Mouse (Mus musculus): ENCODE results near the gene Tmem203. TPM values are rescaled to one million over a fixed set of nuclear protein-coding genes. Genes with fewer than 3 reads are reported as not detected.
A peak's percentile ranks its signal among the peaks of the same experiment; 100 is the strongest.

Tmem203 gene
- 11.3 and 12.9 TPM in 2 replicates for polyA plus RNA-seq (2014; fragmentation: Nextera tagmentation; extraction: Ambion mirVana)

DNA sequence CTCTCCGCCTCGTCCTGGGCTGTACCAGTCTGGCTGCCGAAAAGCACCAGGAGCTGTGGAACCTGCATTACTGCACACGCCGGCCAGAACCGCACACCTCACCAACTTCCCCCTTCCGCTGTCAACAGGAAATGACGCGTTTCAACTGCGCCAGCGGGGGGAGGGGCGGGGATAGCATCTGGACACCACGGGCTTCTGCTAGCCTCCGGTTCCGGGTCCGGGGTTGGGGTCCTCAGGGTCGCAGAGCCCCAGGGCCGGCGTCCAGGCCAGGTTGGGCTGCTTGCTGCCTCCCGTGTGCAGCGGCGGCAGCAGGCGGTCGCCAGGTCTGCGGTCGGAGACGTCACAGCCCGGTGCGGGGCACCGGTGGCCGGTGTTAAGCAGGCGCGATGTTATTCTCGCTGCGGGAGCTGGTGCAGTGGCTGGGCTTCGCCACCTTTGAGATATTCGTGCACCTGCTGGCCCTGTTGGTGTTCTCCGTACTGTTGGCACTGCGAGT, at the start of gene Tmem203:
Tmem203 (plus strand) TSS at position 156 of the 496 bp plus-strand sequence.
- H3K9ac ChIP-seq (replicated peaks; ENCODE audit: low read length) = peak within 1 kb of the TSS; percentile 84
- WGBS = under 1% methylated on average over 38 of the region's 39 CpGs
- peak within 1 kb of the TSS; percentile 98 for H3K4me2 ChIP-seq (ENCODE audit: low read length)
- peaks cover 22% of the 10 kb centered on the region for H3K36me3 ChIP-seq (ENCODE audit: control insufficient read depth, insufficient read depth, low read length)
- peak within 1 kb of the TSS; percentile 80 for H3K27ac ChIP-seq (replicated peaks; ENCODE audit: low read depth, low read length)
- H3K27me3 ChIP-seq (ENCODE audit: control insufficient read depth, insufficient read depth, low read length) = no peaks in the 10 kb centered on the region
- peak; percentile 96 for DNase-seq
- H3K4me1 ChIP-seq (ENCODE audit: control insufficient read depth, insufficient read depth, low read length) = peaks cover 13% of the 10 kb centered on the region
- peak; percentile 93 for ATAC-seq (ENCODE audit: low FRiP score, low TSS enrichment)
- peak within 1 kb of the TSS; percentile 92 for H3K4me3 ChIP-seq (replicated peaks; ENCODE audit: low read depth, low read length)
- no peaks in the 10 kb centered on the region for H3K9me3 ChIP-seq (ENCODE audit: control insufficient read depth, low read length)

DNA sequence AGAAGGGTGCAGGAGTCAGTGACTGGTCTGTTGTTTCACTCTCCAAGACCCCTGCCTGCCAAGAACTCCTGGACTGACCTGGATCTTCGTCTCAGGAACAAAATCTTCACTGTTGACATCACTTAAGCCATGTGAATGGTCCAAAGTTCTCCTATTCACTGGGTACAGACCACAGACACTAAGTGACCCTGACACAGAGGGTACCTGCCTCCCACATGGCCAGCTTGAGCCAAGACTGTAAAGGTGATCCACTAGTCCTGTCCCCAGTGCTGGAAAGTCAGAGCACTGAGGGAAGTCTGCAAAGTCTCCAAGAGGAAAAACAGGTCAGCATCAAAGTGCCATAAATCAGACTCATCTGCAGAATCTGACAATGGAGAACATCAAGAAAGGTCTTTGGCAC, 47.6 kb upstream of the Tmem203 start:
- H3K9ac ChIP-seq (replicated peaks; ENCODE audit: low read length) = no peak overlapping the region
- no peak overlapping the region for H3K4me3 ChIP-seq (replicated peaks; ENCODE audit: low read depth, low read length)
- 86% methylated on average over 1 of the region's 1 CpGs for WGBS
- no peaks in the 10 kb centered on the region for H3K27me3 ChIP-seq (ENCODE audit: control insufficient read depth, insufficient read depth, low read length)
- peaks cover 21% of the 10 kb centered on the region for H3K4me1 ChIP-seq (ENCODE audit: control insufficient read depth, insufficient read depth, low read length)
- no peaks in the 10 kb centered on the region for H3K9me3 ChIP-seq (ENCODE audit: control insufficient read depth, low read length)
- peaks cover 58% of the 10 kb centered on the region for H3K36me3 ChIP-seq (ENCODE audit: control insufficient read depth, insufficient read depth, low read length)
- ATAC-seq (ENCODE audit: low FRiP score, low TSS enrichment) = no peak
- H3K4me2 ChIP-seq (ENCODE audit: low read length) = no peak overlapping the region
- DNase-seq = no peak
- H3K27ac ChIP-seq (replicated peaks; ENCODE audit: low read depth, low read length) = no peak overlapping the region

DNA sequence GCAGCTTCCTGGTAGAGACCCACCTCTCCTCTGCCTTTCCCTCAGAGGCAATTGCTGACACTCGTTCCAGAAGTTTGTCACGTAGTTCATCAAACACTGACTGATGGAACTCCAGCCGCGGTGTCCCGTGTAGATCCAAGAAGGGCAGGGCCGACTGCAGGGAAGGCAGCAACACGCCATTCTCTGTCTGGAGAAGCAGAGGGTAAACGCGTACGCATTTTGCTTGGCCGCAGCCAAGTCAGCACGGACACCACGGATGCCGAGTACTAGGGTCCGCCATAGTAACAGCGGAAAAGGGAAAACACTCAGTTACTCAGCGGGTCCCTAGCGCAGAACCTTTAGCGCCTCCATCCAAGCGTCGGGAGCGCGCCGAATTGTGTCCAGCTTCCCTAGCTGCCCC, 44.6 kb upstream of the Tmem203 start:
- Histone ChIP-seq H3K4me3 (replicated peaks; ENCODE audit: low read depth, low read length) (peak overlapping the region; percentile 86), H3K27me3 (ENCODE audit: control insufficient read depth, insufficient read depth, low read length) (no peaks in the 10 kb centered on the region), H3K4me1 (ENCODE audit: control insufficient read depth, insufficient read depth, low read length) (peaks cover 21% of the 10 kb centered on the region), H3K4me2 (ENCODE audit: low read length) (peak overlapping the region; percentile 83), H3K36me3 (ENCODE audit: control insufficient read depth, insufficient read depth, low read length) (peaks cover 27% of the 10 kb centered on the region), H3K9ac (replicated peaks; ENCODE audit: low read length) (peak overlapping the region; percentile 88), H3K27ac (replicated peaks; ENCODE audit: low read depth, low read length) (peak overlapping the region; percentile 92), H3K9me3 (ENCODE audit: control insufficient read depth, low read length) (no peaks in the 10 kb centered on the region)
- 0 out of 2 replicates have a peak, but pooled peaks have one; percentile 13 for ATAC-seq (ENCODE audit: low FRiP score, low TSS enrichment)
- WGBS = under 1% methylated on average over 24 of the region's 24 CpGs
- no peak for DNase-seq

DNA sequence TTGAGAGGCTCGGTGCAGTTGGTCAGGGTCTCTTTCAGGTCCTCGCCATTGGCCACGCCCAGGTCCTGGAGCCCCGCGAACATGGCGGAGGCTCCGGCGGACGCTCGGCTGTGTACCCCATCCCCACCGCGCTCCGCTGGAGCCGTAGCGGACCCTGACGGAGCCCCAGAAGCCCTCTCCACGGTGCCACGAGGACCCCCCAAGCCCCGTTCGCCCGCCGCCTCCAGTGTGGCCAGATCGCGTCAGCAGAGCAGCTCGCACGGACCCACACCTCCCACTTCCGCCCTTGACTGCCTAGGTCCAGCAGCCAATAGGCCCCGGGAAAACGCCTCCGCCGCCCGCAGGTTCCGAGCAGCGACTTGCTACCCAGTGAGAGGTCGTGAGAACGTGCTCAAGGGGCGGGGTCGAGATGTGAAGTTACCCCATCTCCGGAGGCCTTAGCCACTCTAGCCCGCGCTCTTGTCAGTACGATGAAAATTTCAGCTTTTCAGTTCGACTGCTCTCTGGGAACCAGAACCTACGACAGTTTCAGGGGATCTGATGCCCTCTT, 44.0 kb upstream of the Tmem203 start, which contains the start of gene Nelfb:
Nelfb (minus strand) TSS at position 369 of the 550 bp plus-strand sequence.
- H3K4me3 ChIP-seq (replicated peaks; ENCODE audit: low read depth, low read length) = peak within 1 kb of the TSS; percentile 86
- no peaks in the 10 kb centered on the region for H3K27me3 ChIP-seq (ENCODE audit: control insufficient read depth, insufficient read depth, low read length)
- ATAC-seq (ENCODE audit: low FRiP score, low TSS enrichment) (peak; percentile 91), DNase-seq (peak; percentile 91)
- under 1% methylated on average over 44 of the region's 44 CpGs for WGBS
- H3K4me1 ChIP-seq (ENCODE audit: control insufficient read depth, insufficient read depth, low read length) = peaks cover 21% of the 10 kb centered on the region
- H3K27ac ChIP-seq (replicated peaks; ENCODE audit: low read depth, low read length) = peak within 1 kb of the TSS; percentile 92
- no peaks in the 10 kb centered on the region for H3K9me3 ChIP-seq (ENCODE audit: control insufficient read depth, low read length)
- H3K4me2 ChIP-seq (ENCODE audit: low read length) = peak within 1 kb of the TSS; percentile 83
- H3K9ac ChIP-seq (replicated peaks; ENCODE audit: low read length) = peak within 1 kb of the TSS; percentile 88
- H3K36me3 ChIP-seq (ENCODE audit: control insufficient read depth, insufficient read depth, low read length) = peaks cover 22% of the 10 kb centered on the region

DNA sequence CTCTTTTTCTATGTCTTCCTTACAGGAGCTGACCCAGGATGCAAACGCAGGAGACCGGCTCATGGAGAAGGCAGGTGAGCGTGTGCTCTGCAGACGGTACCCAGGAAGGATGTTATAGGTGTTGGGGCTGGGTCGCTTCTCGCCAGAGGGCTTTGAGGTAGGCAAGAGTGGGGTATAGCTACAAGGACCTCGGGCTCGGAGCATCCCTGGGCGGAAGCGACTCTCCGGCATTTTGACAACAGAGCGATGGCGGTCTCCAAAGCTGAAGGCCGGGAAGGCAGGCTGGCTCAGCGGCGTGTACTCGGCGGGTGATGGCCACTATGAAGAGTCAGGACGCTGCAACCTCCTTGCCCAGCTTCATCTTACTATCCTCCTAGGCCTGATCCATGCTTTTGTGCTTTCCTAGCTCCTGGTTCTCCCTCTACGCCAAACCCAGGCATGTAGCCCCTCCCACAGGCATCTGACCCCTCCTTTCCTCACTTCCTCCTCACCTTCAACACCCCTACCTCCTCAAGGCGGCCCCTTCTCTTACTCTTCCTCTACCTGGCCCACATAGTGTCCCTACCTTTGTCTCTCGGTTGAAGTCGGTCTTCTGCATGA, 41.9 kb upstream of the Tmem203 start:
- peaks cover 3% of the 10 kb centered on the region for H3K36me3 ChIP-seq (ENCODE audit: control insufficient read depth, insufficient read depth, low read length)
- WGBS = 74% methylated on average over 23 of the region's 23 CpGs
- H3K4me3 ChIP-seq (replicated peaks; ENCODE audit: low read depth, low read length) = no peak overlapping the region
- ATAC-seq (ENCODE audit: low FRiP score, low TSS enrichment) = no peak
- no peak overlapping the region for H3K27ac ChIP-seq (replicated peaks; ENCODE audit: low read depth, low read length)
- H3K9me3 ChIP-seq (ENCODE audit: control insufficient read depth, low read length) = no peaks in the 10 kb centered on the region
- peaks cover 19% of the 10 kb centered on the region for H3K4me1 ChIP-seq (ENCODE audit: control insufficient read depth, insufficient read depth, low read length)
- H3K27me3 ChIP-seq (ENCODE audit: control insufficient read depth, insufficient read depth, low read length) = no peaks in the 10 kb centered on the region
- H3K4me2 ChIP-seq (ENCODE audit: low read length) = no peak overlapping the region
- no peak overlapping the region for H3K9ac ChIP-seq (replicated peaks; ENCODE audit: low read length)
- no peak for DNase-seq

DNA sequence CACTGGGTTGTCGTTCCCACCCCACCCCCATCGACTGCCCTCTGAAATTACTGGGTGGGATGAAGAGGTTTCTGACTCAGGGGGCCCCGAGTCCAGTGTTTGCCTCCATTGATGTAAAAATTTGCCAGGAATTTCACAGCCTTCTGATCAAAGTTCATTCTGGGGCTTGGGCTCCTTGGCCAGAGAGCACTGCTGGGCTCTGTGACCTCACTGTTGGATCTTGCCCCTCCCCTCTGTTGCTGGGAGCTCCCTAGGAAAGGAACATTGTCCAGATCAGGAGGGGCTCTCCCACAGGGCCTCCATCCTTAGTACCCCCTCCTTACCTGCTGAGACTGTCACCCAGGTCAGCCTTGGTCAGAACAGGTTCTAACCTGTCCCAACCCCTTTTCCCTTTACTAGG, 40.8 kb upstream of the Tmem203 start, which contains the start of gene Stpg3:
Stpg3 (minus strand) TSS at position 194 of the 400 bp plus-strand sequence.
- Histone ChIP-seq H3K4me3 (replicated peaks; ENCODE audit: low read depth, low read length) (no peak within 1 kb of the TSS), H3K27ac (replicated peaks; ENCODE audit: low read depth, low read length) (no peak within 1 kb of the TSS), H3K36me3 (ENCODE audit: control insufficient read depth, insufficient read depth, low read length) (no peaks in the 10 kb centered on the region), H3K27me3 (ENCODE audit: control insufficient read depth, insufficient read depth, low read length) (no peaks in the 10 kb centered on the region), H3K9ac (replicated peaks; ENCODE audit: low read length) (no peak within 1 kb of the TSS), H3K4me1 (ENCODE audit: control insufficient read depth, insufficient read depth, low read length) (peaks cover 10% of the 10 kb centered on the region), H3K4me2 (ENCODE audit: low read length) (no peak within 1 kb of the TSS), H3K9me3 (ENCODE audit: control insufficient read depth, low read length) (no peaks in the 10 kb centered on the region)
- DNase-seq (no peak), ATAC-seq (ENCODE audit: low FRiP score, low TSS enrichment) (no peak)
- 52% methylated on average over 3 of the region's 3 CpGs for WGBS

DNA sequence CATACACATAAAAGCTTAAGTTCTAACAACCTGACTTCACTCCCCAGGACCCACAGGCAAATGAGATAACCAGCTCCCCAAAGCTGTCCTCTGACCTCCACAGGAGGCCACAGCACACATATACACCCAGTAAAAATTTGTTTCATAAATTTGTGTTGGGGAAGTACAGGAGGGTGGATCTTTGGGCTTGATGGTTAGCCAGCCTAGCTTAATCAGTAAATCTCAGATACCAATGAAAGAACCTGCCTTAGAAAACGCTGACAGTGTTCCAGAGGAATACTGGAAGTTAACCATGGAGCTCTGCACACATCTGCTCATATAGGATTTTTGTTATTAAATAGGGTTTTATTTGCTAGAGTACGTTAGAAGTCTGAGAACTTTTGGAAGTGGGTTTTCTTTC, 37.6 kb upstream of the Tmem203 start:
- H3K4me2 ChIP-seq (ENCODE audit: low read length) = no peak overlapping the region
- H3K4me1 ChIP-seq (ENCODE audit: control insufficient read depth, insufficient read depth, low read length) = no peaks in the 10 kb centered on the region
- DNase-seq (no peak), ATAC-seq (ENCODE audit: low FRiP score, low TSS enrichment) (no peak)
- H3K9me3 ChIP-seq (ENCODE audit: control insufficient read depth, low read length) = no peaks in the 10 kb centered on the region
- 60% methylated on average over 2 of the region's 2 CpGs for WGBS
- no peak overlapping the region for H3K9ac ChIP-seq (replicated peaks; ENCODE audit: low read length)
- no peaks in the 10 kb centered on the region for H3K27me3 ChIP-seq (ENCODE audit: control insufficient read depth, insufficient read depth, low read length)
- H3K36me3 ChIP-seq (ENCODE audit: control insufficient read depth, insufficient read depth, low read length) = peaks cover 6% of the 10 kb centered on the region
- H3K4me3 ChIP-seq (replicated peaks; ENCODE audit: low read depth, low read length) = no peak overlapping the region
- no peak overlapping the region for H3K27ac ChIP-seq (replicated peaks; ENCODE audit: low read depth, low read length)

DNA sequence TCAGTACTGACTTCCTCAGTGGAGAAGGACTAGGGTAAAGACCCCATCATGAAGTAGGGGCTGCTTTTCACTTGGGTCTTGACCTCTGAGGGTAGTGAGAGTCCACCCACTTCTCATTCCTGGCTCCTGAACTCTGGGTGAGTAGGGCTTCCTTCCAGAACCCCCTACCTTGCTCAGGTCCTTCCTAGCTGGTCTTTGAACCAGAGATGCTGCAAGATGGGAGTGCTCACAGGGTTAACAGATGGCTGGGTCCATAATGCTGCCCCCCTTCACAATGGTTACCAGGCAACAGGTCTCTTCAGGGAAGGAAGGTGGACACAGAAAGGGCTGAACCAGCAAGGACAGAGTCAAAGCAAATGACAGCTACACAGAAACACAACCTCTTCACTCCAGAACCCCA, 36.8 kb upstream of the Tmem203 start, which contains the start of gene Fam166a:
Fam166a (plus strand) TSS at position 301 of the 400 bp plus-strand sequence.
- Histone ChIP-seq H3K27ac (replicated peaks; ENCODE audit: low read depth, low read length) (no peak within 1 kb of the TSS), H3K4me2 (ENCODE audit: low read length) (no peak within 1 kb of the TSS), H3K36me3 (ENCODE audit: control insufficient read depth, insufficient read depth, low read length) (peaks cover 6% of the 10 kb centered on the region), H3K4me1 (ENCODE audit: control insufficient read depth, insufficient read depth, low read length) (peaks cover 3% of the 10 kb centered on the region), H3K4me3 (replicated peaks; ENCODE audit: low read depth, low read length) (no peak within 1 kb of the TSS), H3K9me3 (ENCODE audit: control insufficient read depth, low read length) (no peaks in the 10 kb centered on the region), H3K9ac (replicated peaks; ENCODE audit: low read length) (no peak within 1 kb of the TSS), H3K27me3 (ENCODE audit: control insufficient read depth, insufficient read depth, low read length) (no peaks in the 10 kb centered on the region)
- ATAC-seq (ENCODE audit: low FRiP score, low TSS enrichment) = no peak
- DNase-seq = no peak

Measured in midbrain, embryonic 14.5 days (tissue).